Mouse (Mus musculus) lung, adult 2 months (tissue): ENCODE measurements around the gene Ramp3.

Experiments
- CTCF ChIP-seq: fragments of 200-500 bp; IDR thresholded peaks from 2 replicates; pipeline ENCODE4 v1.5.1; 2011; ENCODE audit warnings: mild to moderate bottlenecking, low read length, control low read depth; ENCODE audit not compliant: insufficient read depth
- POLR2A ChIP-seq: fragments of 200-500 bp; IDR thresholded peaks from 2 replicates; pipeline ENCODE4 v1.6.1; 2011; ENCODE audit warnings: low read depth, mild to moderate bottlenecking, control low read depth, low read length, borderline replicate concordance; ENCODE audit errors: extremely low read depth

- TF ChIP-seq POLR2A (no peak), CTCF (no peak)
These were observed 36.9 kb downstream of the Ramp3 start for GRCm38 (mm10) chr11:6695176-6695575.
